Mouse (Mus musculus) midbrain, embryonic 12.5 days (tissue): ENCODE data around the gene Aldh1a3. TPM values are rescaled to one million over a fixed set of nuclear protein-coding genes. Genes with fewer than 3 reads are reported as not detected.

Experiments
- ATAC-seq: fragments of 200-750 bp; cut with Nextera tagmentation; 2 replicates; pipeline ENCODE4 v1.8.0; 2017; ENCODE audit warnings: low read depth, moderate TSS enrichment, moderate library complexity; ENCODE audit not compliant: low FRiP score
- H3K27ac ChIP-seq: fragments of 300-500 bp; sonication (generic); replicated peaks from 2 replicates; pipeline ENCODE4 v1.5.1; 2016; ENCODE audit warnings: mild to moderate bottlenecking
- H3K27me3 ChIP-seq: fragments of 300-500 bp; sonication (generic); 2 replicates; pipeline ENCODE4 v1.6.1; 2016; ENCODE audit warnings: mild to moderate bottlenecking
- H3K36me3 ChIP-seq: fragments of 300-500 bp; sonication (generic); 2 replicates; pipeline ENCODE4 v1.6.1; 2016
- H3K4me1 ChIP-seq: fragments of 300-500 bp; sonication (generic); 2 replicates; pipeline ENCODE4 v1.6.1; 2016
- H3K4me2 ChIP-seq: fragments of 300-500 bp; sonication (generic); replicated peaks from 2 replicates; pipeline ENCODE4 v1.6.1; 2016; ENCODE audit warnings: mild to moderate bottlenecking, moderate library complexity
- H3K4me3 ChIP-seq: fragments of 300-500 bp; sonication (generic); 2 replicates; pipeline ENCODE4 v1.5.1; 2016; ENCODE audit warnings: mild to moderate bottlenecking
- H3K9ac ChIP-seq: fragments of 300-500 bp; sonication (generic); replicated peaks from 2 replicates; pipeline ENCODE4 v1.6.1; 2016; ENCODE audit warnings: mild to moderate bottlenecking, moderate library complexity
- H3K9me3 ChIP-seq: fragments of 300-500 bp; sonication (generic); 2 replicates; pipeline ENCODE4 v1.6.1; 2016; ENCODE audit warnings: mild to moderate bottlenecking
- whole genome bisulfite sequencing: fragments of 180-500 bp; shearing (Covaris S2); methylation state at CpG from one replicate; pipeline ENCODE4 v1.1.7; 2016; 5-methylcytosine and 5-hydroxymethylcytosine counted together
- polyA plus RNA-seq: library from polyadenylated mRNA; unstranded; fragments of >200 nt; fragmentation: Nextera tagmentation; extraction: Ambion mirVana; gene quantifications from 2 replicates; pipeline ENCODE4 v1.2.1, GENCODE M21; 2016

Aldh1a3 gene
- polyA plus RNA-seq, 1 experiment from 2014 or later, result 1.4 TPM

DNA sequence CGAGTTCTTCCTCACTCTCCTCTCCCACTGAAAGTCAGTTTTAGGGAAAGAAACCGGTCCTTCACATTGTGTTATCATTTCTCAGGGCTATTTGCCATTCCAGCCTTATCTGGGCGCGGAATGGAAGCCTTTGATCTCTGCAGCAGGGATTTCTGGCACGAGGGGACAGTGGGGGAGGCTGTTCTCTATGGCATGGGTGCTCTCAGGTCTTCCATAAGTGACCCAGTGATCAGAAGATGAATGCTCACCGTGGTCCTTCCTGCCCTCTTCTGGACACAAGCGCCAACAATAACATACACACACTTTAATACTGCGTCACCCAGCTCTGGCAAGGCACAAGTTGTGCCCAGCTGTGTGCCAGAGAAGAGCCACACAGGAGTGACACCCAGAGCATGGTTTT lies 20.3 kb downstream of the Aldh1a3 start:
- no peak overlapping the region for H3K4me3 ChIP-seq
- no peaks in the 10 kb centered on the region for H3K9me3 ChIP-seq
- H3K4me2 ChIP-seq, result no peak overlapping the region
- no peaks in the 10 kb centered on the region for H3K4me1 ChIP-seq
- no peak for ATAC-seq
- no peak overlapping the region for H3K9ac ChIP-seq
- H3K36me3 ChIP-seq, result no peaks in the 10 kb centered on the region
- no peaks in the 10 kb centered on the region for H3K27me3 ChIP-seq
- WGBS, result 78% methylated on average over 8 of the region's 8 CpGs
- no peak overlapping the region for H3K27ac ChIP-seq

DNA sequence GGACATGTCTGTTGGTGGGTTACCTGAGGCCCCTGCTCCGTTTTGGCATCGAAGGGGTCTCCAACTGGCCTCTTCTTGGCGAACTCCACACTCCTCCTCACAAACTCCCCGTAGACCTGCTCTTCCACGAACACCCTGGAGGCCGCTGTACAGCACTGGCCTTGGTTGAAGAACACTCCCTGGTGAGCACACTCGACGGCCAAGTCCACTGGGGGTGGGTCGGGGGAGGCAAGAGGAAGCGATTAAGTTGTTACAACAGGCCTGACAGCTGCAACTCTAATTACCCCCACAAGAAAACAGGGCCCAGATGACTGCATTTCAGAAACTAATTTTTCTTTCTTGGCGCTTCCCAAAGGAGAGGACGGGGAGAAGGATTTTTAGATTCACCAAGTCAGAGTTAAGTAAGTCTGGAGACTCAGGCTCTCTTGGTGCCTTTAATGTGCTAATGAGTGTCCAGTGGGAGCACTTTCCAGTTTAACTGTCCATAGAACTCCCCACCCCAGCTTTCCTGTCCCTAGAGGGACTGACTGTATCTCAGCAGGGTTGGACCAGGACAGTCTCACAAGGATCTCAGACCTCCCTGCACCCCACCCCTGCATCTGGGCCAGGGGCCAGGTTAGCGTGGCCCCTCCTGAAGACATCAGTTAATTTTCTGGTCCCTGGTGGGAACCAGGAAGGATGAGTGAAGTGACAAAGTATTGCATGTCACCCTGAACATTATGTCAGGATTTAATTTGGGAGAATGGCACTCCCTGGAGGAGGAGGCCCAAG lies 21.2 kb downstream of the Aldh1a3 start:
- 63% methylated on average over 13 of the region's 13 CpGs for WGBS
- ATAC-seq, result no peak
- Histone ChIP-seq H3K9ac (no peak overlapping the region), H3K4me1 (peaks cover 8% of the 10 kb centered on the region; the same call in 1 of the 2 replicates), H3K36me3 (no peaks in the 10 kb centered on the region), H3K9me3 (no peaks in the 10 kb centered on the region), H3K27me3 (no peaks in the 10 kb centered on the region), H3K4me2 (no peak overlapping the region), H3K4me3 (no peak overlapping the region), H3K27ac (no peak overlapping the region)

DNA sequence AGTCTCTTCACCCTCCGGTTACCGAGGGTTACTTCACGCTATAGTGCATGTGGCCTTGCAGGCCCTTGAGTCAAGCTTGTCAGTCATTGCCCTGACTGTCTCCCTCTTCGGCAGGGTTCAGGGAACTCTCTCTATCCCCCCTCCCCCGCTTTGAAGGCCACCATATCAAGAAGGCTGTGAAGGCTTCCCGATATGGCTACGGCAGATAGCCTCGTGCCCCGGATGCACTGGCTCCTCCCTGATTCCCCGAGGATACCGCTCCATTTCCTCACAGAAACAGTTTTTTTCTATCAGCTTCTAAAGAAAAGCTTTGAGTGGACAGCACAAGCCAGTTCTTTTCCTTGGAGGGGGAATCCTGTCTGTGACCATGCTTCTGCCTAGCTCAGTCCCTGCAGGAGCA lies 21.8 kb downstream of the Aldh1a3 start:
- peaks cover 9% of the 10 kb centered on the region; the same call in 1 of the 2 replicates for H3K4me1 ChIP-seq
- H3K27ac ChIP-seq, result no peak overlapping the region
- no peaks in the 10 kb centered on the region for H3K36me3 ChIP-seq
- no peak overlapping the region for H3K9ac ChIP-seq
- H3K9me3 ChIP-seq, result no peaks in the 10 kb centered on the region
- no peak overlapping the region for H3K4me2 ChIP-seq
- H3K27me3 ChIP-seq, result peaks cover 3% of the 10 kb centered on the region; the same call in 1 of the 2 replicates
- H3K4me3 ChIP-seq, result no peak overlapping the region
- WGBS, result 70% methylated on average over 11 of the region's 11 CpGs
- no peak for ATAC-seq

GRCm38 (mm10) chr7:66404802-66405201 lies 22.5 kb downstream of the Aldh1a3 start:
- H3K4me1 ChIP-seq, result peaks cover 9% of the 10 kb centered on the region; the same call in 1 of the 2 replicates
- no peak overlapping the region for H3K9ac ChIP-seq
- WGBS, result 80% methylated on average over 4 of the region's 4 CpGs
- H3K9me3 ChIP-seq, result no peaks in the 10 kb centered on the region
- H3K27me3 ChIP-seq, result peaks cover 3% of the 10 kb centered on the region; the same call in 1 of the 2 replicates
- H3K27ac ChIP-seq, result no peak overlapping the region
- no peak overlapping the region for H3K4me2 ChIP-seq
- no peaks in the 10 kb centered on the region for H3K36me3 ChIP-seq
- no peak overlapping the region for H3K4me3 ChIP-seq
- ATAC-seq, result no peak

GRCm38 (mm10) chr7:66404141-66404540 lies 23.2 kb downstream of the Aldh1a3 start:
- Histone ChIP-seq H3K4me1 (peaks cover 9% of the 10 kb centered on the region; the same call in 1 of the 2 replicates), H3K27me3 (peaks cover 3% of the 10 kb centered on the region; the same call in 1 of the 2 replicates), H3K27ac (no peak overlapping the region), H3K9me3 (no peaks in the 10 kb centered on the region), H3K4me2 (no peak overlapping the region), H3K36me3 (no peaks in the 10 kb centered on the region), H3K4me3 (no peak overlapping the region), H3K9ac (no peak overlapping the region)
- no peak for ATAC-seq
- whole genome bisulfite sequencing, result 83% methylated on average over 10 of the region's 10 CpGs

GRCm38 (mm10) chr7:66402876-66403275 lies 24.4 kb downstream of the Aldh1a3 start:
- H3K9ac ChIP-seq, result no peak overlapping the region
- no peaks in the 10 kb centered on the region for H3K9me3 ChIP-seq
- H3K4me1 ChIP-seq, result peaks cover 9% of the 10 kb centered on the region; the same call in 1 of the 2 replicates
- H3K36me3 ChIP-seq, result no peaks in the 10 kb centered on the region
- ATAC-seq, result no peak
- no peak overlapping the region for H3K27ac ChIP-seq
- WGBS, result 87% methylated on average over 5 of the region's 5 CpGs
- no peak overlapping the region for H3K4me2 ChIP-seq
- H3K27me3 ChIP-seq, result peaks cover 3% of the 10 kb centered on the region; the same call in 1 of the 2 replicates
- H3K4me3 ChIP-seq, result no peak overlapping the region

DNA sequence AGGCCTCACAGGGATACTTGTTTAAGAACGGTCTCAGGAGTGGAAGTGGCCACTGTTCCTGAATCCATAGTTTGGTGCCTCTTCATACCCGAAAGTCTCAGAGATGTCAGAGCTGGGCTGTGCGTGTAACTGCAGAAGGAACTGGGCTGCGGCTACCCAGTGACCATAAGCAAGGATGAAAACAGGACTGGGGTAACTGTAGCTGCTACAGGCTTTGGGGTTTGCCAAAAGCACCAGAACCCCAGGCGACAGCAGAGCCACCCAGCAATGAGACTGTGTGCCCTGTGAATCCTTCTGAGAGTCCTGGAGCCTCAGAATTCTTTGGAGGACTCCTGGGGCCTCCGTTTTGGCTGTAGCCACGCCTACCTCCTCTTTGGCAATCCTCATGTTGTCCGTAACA lies 25.7 kb downstream of the Aldh1a3 start:
- ATAC-seq, result no peak
- no peaks in the 10 kb centered on the region for H3K9me3 ChIP-seq
- H3K4me1 ChIP-seq, result peaks cover 9% of the 10 kb centered on the region; the same call in 1 of the 2 replicates
- H3K9ac ChIP-seq, result no peak overlapping the region
- H3K4me3 ChIP-seq, result no peak overlapping the region
- H3K4me2 ChIP-seq, result no peak overlapping the region
- WGBS, result 46% methylated on average over 8 of the region's 8 CpGs
- H3K27ac ChIP-seq, result no peak overlapping the region
- H3K27me3 ChIP-seq, result peaks cover 3% of the 10 kb centered on the region; the same call in 1 of the 2 replicates
- no peaks in the 10 kb centered on the region for H3K36me3 ChIP-seq

GRCm38 (mm10) chr7:66397288-66397687 lies 30.0 kb downstream of the Aldh1a3 start:
- Histone ChIP-seq H3K4me2 (no peak overlapping the region), H3K9me3 (no peaks in the 10 kb centered on the region), H3K36me3 (no peaks in the 10 kb centered on the region), H3K4me3 (no peak overlapping the region), H3K4me1 (peaks cover 9% of the 10 kb centered on the region; the same call in 1 of the 2 replicates), H3K27me3 (peaks cover 3% of the 10 kb centered on the region; the same call in 1 of the 2 replicates), H3K27ac (no peak overlapping the region), H3K9ac (no peak overlapping the region)
- 32% methylated on average over 3 of the region's 3 CpGs for WGBS
- ATAC-seq, result no peak

- no peak overlapping the region for H3K27ac ChIP-seq
- 11% methylated on average over 28 of the region's 28 CpGs for WGBS
- no peak overlapping the region for H3K9ac ChIP-seq
- peaks cover 29% of the 10 kb centered on the region for H3K27me3 ChIP-seq
- peak overlapping the region; percentile 98 for H3K4me2 ChIP-seq
- peak; percentile 72 for ATAC-seq
- H3K9me3 ChIP-seq, result no peaks in the 10 kb centered on the region
- H3K4me1 ChIP-seq, result peaks cover 10% of the 10 kb centered on the region; the same call in 1 of the 2 replicates
- H3K4me3 ChIP-seq, result peak overlapping the region; percentile 63
- H3K36me3 ChIP-seq, result no peaks in the 10 kb centered on the region
Observed at GRCm38 (mm10) chr7:66388621-66389532, 38.4 kb downstream of the Aldh1a3 start.

DNA sequence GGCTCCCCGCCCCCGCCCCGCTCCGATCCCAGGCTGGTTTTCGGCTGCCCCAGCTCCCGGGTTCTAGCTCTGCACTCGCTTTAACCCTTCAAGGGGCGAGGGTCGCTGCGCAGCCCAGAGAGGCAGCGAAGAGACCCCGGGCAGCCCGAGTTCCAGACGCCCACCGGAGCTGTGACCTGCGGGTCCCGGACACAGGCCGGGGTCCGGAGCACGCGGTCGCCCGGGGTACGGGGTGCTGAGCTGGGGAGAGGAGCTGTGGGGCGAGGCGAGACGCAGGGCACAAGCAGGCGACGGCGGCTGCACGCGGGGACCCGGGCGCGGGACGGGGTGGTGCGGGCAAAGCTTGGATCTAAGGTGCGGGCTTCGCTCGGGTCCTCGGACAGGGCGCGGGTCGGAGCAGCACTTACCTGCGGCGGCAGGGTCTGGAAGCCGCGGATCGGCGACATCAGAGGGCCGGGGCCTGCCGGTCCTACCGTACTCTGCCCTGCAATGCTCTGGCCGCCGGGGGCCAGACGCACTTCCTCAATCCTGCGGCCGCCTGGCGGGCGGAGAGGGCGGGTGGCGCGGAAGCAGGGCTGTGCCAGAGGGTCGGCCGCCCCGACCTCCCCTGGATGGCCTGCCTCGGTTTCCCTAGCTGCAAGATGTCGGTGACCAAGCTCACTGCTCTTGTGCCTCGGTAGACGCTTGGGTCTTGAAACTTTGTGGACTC lies 39.4 kb downstream of the Aldh1a3 start, which contains the start of gene Lrrk1:
Lrrk1 (minus strand) TSS at position 538 of the 709 bp plus-strand sequence.
- under 1% methylated on average over 60 of the region's 70 CpGs for WGBS
- no peak within 1 kb of the TSS for H3K27ac ChIP-seq
- peaks cover 29% of the 10 kb centered on the region for H3K27me3 ChIP-seq

GRCm38 (mm10) chr7:66387419-66387812 lies 39.9 kb downstream of the Aldh1a3 start:
- H3K9me3 ChIP-seq, result no peaks in the 10 kb centered on the region
- H3K27me3 ChIP-seq, result peaks cover 29% of the 10 kb centered on the region
- no peak for ATAC-seq
- H3K36me3 ChIP-seq, result no peaks in the 10 kb centered on the region
- peak overlapping the region; percentile 62 for H3K9ac ChIP-seq
- H3K4me3 ChIP-seq, result peak overlapping the region; percentile 63
- peaks cover 10% of the 10 kb centered on the region; the same call in 1 of the 2 replicates for H3K4me1 ChIP-seq
- no peak overlapping the region for H3K27ac ChIP-seq
- peak overlapping the region; percentile 98 for H3K4me2 ChIP-seq
- 2% methylated on average over 13 of the region's 13 CpGs for WGBS

More for the DNA sequence above, 39.4 kb downstream of the Aldh1a3 start, which contains the start of gene Lrrk1:
- Histone ChIP-seq H3K4me3 (peak within 1 kb of the TSS; percentile 63), H3K9me3 (no peaks in the 10 kb centered on the region), H3K4me1 (peaks cover 10% of the 10 kb centered on the region; the same call in 1 of the 2 replicates), H3K9ac (peak within 1 kb of the TSS; percentile 62), H3K36me3 (no peaks in the 10 kb centered on the region), H3K4me2 (peak within 1 kb of the TSS; percentile 98)
- ATAC-seq, result peak; percentile 80
